Mouse (Mus musculus): ENCODE data around the gene 2610044O15Rik8. TPM values are rescaled to one million over a fixed set of nuclear protein-coding genes. Genes with fewer than 3 reads are reported as not detected.

The 2610044O15Rik8 gene
- 10 to 100 TPM in 1 of 2 experiments, 1 to 10 TPM in 1; 9.4 to 11.3 TPM for total RNA-seq (2021)
- long read RNA-seq, experiment 1, partial matches to known transcripts = 0 of 3 reads
- long read RNA-seq, experiment 1, other reads (novel, unspliced or antisense) = 1 of 3 reads
- long read RNA-seq, experiment 2, transcript 2610044O15Rik8-202 (4 exons, 2,337 nt) = major isoform, 9 of 25 reads
- long read RNA-seq, experiment 2, partial matches to known transcripts = 1 of 25 reads
- long read RNA-seq, experiment 2, other reads (novel, unspliced or antisense) = 8 of 25 reads

DNA sequence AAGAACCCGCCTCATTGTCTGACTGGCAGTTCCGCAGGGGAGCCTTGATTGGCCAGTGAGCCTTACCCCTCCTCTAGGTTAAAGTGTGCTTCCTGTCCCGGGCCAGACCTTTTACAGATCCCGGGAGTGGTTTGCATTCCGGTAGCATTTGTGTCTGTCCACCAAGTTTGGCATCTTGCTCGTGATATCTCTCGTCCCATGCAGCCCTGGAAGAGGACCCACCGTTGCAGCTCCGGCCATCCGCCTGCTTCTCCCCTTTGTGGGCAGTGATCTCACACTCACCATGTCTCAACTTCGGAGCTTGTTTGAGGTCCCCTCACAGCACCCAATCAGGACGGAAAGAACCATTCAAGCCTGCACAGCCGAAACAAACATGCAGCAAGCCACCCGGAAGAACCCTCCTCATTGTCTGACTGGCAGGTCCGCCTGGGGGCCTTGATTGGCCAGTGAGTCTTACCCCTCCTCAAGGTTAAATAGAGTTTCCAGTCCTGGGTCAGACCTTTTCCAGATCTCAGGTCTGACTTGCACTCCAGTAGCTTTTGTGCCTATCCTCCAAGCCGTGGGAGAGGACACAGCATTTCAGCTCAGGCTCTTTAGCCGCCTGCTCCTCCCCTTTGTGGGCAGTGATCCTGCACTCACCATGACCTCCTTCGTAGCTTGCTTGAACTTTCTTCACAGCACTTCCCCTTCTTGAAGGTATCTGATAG is at the start of gene 2610044O15Rik8:
TSS of gene 2610044O15Rik8 (minus strand) at position 380 of the 707 bp plus-strand sequence.
- DNase-seq (ENCODE audit: low spot score in 2 of 2) = peak; percentile 73 to 74

DNA sequence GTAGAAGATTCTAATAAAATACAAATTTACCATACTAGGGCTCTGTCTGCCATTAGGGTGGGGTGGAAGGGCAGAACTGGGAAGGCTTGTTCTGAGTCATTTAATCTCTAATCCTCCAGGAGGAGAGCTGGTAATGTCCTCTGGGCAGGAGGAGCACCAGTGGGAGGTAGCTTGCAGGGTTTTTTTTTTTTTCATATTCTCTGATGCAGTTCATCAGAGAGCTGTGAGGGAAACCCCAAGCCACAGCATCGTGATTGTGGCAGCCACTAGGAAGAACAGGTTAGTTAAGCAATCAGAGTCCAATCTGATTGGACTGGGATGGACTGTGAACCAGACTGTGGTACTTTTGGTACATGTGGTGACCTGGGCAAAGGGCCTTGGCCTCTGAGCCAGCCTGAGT is 31.7 kb upstream of the 2610044O15Rik8 start:
- no peak for DNase-seq (ENCODE audit: low spot score in 2 of 2)

DNA sequence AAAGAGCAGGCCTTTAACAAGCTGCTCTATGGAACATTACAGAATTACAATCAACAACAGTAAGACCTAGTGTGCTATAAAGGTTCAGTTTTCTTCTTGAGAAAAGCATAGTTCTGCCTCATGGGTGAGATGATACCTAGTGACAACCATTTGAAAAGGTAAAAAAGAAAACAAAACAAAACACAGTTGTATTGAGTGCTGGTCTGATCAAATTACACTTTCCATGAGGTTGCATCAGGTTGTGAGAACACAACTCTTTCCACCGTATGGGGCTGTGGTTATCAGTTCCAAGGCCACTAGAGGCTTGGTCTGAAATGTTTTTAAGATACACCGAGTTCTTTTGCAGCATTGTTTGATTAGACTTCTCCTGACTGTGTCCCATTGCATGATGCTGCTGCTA is 30.1 kb upstream of the 2610044O15Rik8 start:
- DNase-seq (ENCODE audit: low spot score in 2 of 2) = no peak

DNA sequence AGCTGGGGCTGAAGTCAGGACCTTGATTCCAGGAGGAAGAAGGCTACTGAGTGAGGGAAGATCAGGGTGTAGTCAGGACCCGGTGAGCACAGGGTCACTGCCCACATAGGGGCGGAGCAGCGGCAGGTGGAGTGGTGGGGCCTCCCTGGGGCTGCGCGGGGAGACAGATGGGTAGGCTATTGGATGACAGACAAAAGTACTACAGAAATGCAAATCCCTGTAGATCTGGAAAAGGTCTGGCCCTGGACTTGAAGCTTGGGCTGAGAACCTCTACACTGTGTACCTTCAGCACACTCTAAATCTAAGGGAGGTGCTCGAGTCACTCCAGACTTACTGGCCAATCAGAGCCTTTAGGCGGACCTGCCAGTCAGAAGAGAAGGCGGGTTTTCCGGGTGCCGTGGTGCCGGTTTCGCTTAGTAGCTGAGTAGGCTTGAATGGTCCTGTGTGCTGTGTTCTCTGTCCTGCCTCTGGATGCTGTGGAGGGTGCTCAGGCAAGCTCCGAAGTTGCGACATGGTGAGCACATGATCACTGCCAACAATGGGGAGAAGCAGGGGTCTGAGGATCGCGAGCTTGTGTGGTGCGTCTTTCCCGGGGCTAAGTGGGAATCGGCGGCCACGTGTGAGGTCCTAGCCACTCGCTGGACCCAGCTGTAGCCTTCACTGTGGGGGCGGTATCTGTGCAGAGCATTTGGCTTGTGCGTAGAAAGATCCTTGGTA is 29.2 kb upstream of the 2610044O15Rik8 start:
- peak; percentile 63 to 65 for DNase-seq (ENCODE audit: low spot score in 2 of 2)

DNA sequence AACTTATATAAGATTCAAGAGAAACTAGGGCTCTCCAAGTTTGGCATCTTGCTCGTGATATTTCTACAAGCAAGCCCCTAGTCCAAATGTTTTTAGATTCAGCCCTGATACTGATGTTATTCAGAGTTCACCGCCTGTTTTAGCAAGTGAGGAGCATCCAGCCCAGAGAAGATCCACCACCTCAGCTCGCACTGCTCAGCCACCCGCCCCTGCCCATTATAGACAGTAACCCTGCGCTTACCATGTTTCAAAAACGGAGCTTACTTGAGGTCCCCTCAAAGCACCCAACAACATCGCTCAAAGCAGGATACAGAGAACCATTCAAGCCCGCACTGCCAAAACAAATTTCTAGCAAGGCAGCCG is 561 bp downstream of the 2610044O15Rik8 start:
- DNase-seq (ENCODE audit: low spot score in 2 of 2) = no peak

Other genes starting within 250 kb of the 2610044O15Rik8 start
- gene Ccdc7a, start 168.9 kb downstream of the 2610044O15Rik8 start, total RNA-seq (2021) = not detected
- not detected for gene Ccdc7b, start 167.3 kb downstream of the 2610044O15Rik8 start, total RNA-seq (2021)
- not detected for gene Gm10999, start 102.7 kb downstream of the 2610044O15Rik8 start, total RNA-seq (2021)